Mouse (Mus musculus): Measurements from ENCODE around the gene Eif4e3. TPM values are rescaled to one million over a fixed set of nuclear protein-coding genes. Genes with fewer than 3 reads are reported as not detected.

Eif4e3 gene
- polyA plus RNA-seq (2012; rRNA removed; ENCODE audit: low replicate concordance), result 22.7 and 50.7 TPM in 2 replicates

DNA sequence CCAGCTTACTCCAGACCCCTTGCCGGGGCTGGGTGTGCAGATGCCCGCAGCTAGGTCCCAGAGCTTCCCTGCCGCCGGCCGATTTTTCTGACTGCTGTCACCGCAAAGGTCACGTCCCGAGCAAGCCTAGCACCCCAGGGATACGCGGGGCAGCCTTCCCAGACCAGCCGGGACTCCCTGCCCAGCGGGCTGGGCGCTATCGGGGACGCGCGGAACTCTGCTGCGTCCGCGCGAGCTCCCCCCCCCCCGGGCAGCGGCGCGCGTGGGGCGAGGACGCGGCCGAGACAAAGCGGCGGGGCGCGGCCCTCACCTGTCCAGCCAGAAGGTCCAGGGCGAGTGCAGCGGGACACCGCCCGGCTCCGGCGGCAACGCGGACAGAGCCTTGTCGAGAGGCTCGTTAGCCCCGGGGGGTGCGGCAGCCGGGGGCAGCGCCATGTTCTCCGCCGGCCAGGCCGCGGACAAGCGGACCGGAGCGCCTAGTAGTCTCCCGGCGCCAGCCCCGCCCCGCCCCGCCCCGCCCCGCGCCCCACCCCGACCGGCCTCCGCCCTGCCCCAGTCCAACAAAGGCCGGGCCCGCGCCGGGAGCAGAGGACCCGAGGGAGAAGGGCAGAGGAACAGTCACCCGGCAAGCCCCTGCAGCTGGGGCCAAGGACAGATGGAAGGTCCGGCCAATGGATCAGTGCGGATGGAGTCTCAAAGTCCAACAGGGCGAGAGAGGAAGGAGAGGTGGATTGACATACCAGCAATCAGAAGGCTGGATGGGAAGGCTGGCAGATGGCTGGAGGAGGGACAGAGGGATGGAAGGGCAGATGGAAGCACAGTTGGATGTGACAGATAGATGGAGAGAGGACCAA, at the start of gene Eif4e3, which contains the start of gene Gm20696:
TSS of gene Eif4e3 (minus strand) at position 454 of the 854 bp plus-strand sequence.
TSS of gene Gm20696 (minus strand) at position 480 of the 854 bp plus-strand sequence.

DNA sequence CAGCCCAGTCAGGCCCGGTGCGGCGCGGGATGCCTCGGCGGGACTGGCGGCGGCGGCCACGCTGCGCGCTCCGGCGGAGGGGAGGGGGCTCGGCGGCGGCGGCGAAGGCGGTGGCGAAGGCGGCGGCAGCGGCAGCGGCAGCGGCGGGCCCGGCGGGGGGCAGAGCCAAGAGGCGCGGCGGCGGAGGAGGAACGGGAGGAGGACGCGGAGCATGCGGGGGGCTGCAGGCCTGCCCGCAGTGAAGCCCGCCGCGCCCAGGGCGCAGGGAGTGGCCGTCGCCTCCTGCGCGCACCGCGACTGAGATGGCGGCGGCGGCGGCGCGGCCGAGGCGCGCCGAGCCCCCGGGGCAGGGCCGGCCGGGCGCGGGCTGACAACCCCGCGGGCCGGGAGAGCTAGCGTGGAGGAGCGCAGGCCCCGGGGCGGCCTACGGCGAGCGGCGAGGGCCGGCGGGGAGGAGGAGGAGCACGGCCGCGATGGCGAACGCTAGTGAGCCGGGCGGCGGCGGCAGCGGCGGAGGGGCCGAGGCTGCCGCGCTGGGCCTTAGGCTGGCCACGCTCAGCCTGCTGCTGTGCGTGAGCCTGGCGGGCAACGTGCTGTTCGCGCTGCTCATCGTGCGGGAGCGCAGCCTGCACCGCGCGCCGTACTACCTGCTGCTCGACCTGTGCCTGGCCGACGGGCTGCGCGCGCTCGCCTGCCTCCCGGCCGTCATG, 25.8 kb upstream of the Eif4e3 start, which contains the start of gene Gpr27:
TSS of gene Gpr27 (plus strand) at position 474 of the 710 bp plus-strand sequence.

Other genes with a start within 250 kb of the Eif4e3 start
- gene Foxp1, start 144.1 kb downstream of the Eif4e3 start, polyA plus RNA-seq (2012; rRNA removed; ENCODE audit: low replicate concordance), result 36.9 and 62.3 TPM in 2 replicates
- 0.73 and 0.75 TPM in 2 replicates for gene Gm20696, start within 50 bp of the Eif4e3 start, polyA plus RNA-seq (2012; rRNA removed; ENCODE audit: low replicate concordance)
- 3.5 and 16.9 TPM in 2 replicates for gene Gpr27, start 25.9 kb upstream of the Eif4e3 start, polyA plus RNA-seq (2012; rRNA removed; ENCODE audit: low replicate concordance)
- gene Prok2, start 59.6 kb upstream of the Eif4e3 start, polyA plus RNA-seq (2012; rRNA removed; ENCODE audit: low replicate concordance), result 0.13 TPM in 1 of 2 replicates, not detected in the other

All from subcutaneous adipose tissue, adult 2 months (tissue).